Mouse (Mus musculus) adipose tissue, adult 10 weeks (tissue): ENCODE data around the gene Gm266. TPM values are rescaled to one million over a fixed set of nuclear protein-coding genes. Genes with fewer than 3 reads are reported as not detected.

Experiments used
- polyA plus RNA-seq: library from polyadenylated mRNA; stranded (reverse); fragments of 350-450 nt; fragmentation: Illumina TruSeq; extraction: RNeasy Lipid Tissue Mini Kit (QIAGEN cat#74804); gene quantifications from one replicate; pipeline ENCODE4 v1.2.3, GENCODE M21; 2014; ENCODE audit warnings: low read depth, low replicate concordance

The Gm266 gene
- 28.3 TPM for polyA plus RNA-seq

GRCm38 (mm10) chr12:111485652-111486306, at the start of gene Gm266:
Gene Gm266 (minus strand): TSS chr12:111485823.

GRCm38 (mm10) chr12:111442309-111443010, 43.2 kb downstream of the Gm266 start, which contains the start of gene Tnfaip2:
Gene Tnfaip2 (plus strand): TSS chr12:111442469.

Other genes with a start within 250 kb of the Gm266 start
- gene Amn, start 214.7 kb downstream of the Gm266 start, polyA plus RNA-seq, result 0.31 TPM
- gene Cdc42bpb, start 108.1 kb downstream of the Gm266 start, polyA plus RNA-seq, result 65.8 TPM
- not detected for gene Lbhd2, start 79.0 kb downstream of the Gm266 start, polyA plus RNA-seq
- 13.6 TPM for gene Exoc3l4, start 68.8 kb downstream of the Gm266 start, polyA plus RNA-seq
- 16.3 TPM for gene Tnfaip2, start 43.4 kb downstream of the Gm266 start, polyA plus RNA-seq
- gene Eif5, start 52.2 kb upstream of the Gm266 start, polyA plus RNA-seq, result 177 TPM
- 37.2 TPM for gene Mark3, start 88.7 kb upstream of the Gm266 start, polyA plus RNA-seq
- gene Ckb, start 186.5 kb upstream of the Gm266 start, polyA plus RNA-seq, result 155 TPM
- 16.5 TPM for gene Trmt61a, start 192.3 kb upstream of the Gm266 start, polyA plus RNA-seq
- 35.6 TPM for gene Bag5, start 227.4 kb upstream of the Gm266 start, polyA plus RNA-seq
- gene Apopt1, start 227.4 kb upstream of the Gm266 start, polyA plus RNA-seq, result 61.8 TPM